Mouse (Mus musculus) myocyte (in vitro differentiated cells): ENCODE results near the gene Krtap9-3. TPM values are rescaled to one million over a fixed set of nuclear protein-coding genes. Genes with fewer than 3 reads are reported as not detected.

ENCODE experiments used
- H3K27me3 ChIP-seq: one replicate; pipeline ENCODE4 v1.6.1; 2011; ENCODE audit not compliant: control insufficient read depth, insufficient read depth, insufficient read length
- H3K36me3 ChIP-seq: one replicate; pipeline ENCODE4 v1.6.1; 2011; ENCODE audit not compliant: control insufficient read depth, insufficient read depth
- H3K4me2 ChIP-seq: one replicate; pipeline ENCODE4 v1.6.1; 2011; ENCODE audit warnings: low read depth, control low read depth
- H3K4me3 ChIP-seq: one replicate; pipeline ENCODE4 v1.5.1; 2011; ENCODE audit warnings: mild to moderate bottlenecking, control low read depth, moderate library complexity
- H3K79me2 ChIP-seq: one replicate; pipeline ENCODE4 v1.6.1; 2011; ENCODE audit not compliant: control insufficient read depth, insufficient read depth
- H3ac ChIP-seq: one replicate; pipeline ENCODE4 v1.6.1; 2011; ENCODE audit not compliant: control insufficient read depth, insufficient read length
- CEBPB ChIP-seq: IDR thresholded peaks from 2 replicates; pipeline ENCODE4 v1.6.1; 2011; ENCODE audit warnings: mild to moderate bottlenecking, moderate library complexity; ENCODE audit not compliant: poor library complexity, insufficient read depth, severe bottlenecking
- E2F4 ChIP-seq: IDR thresholded peaks from one replicate; pipeline ENCODE4 v1.6.1; 2011; ENCODE audit warnings: mild to moderate bottlenecking, control low read depth, moderate library complexity; ENCODE audit not compliant: insufficient read depth
- MAX ChIP-seq: IDR thresholded peaks from one replicate; pipeline ENCODE4 v1.6.1; 2011; ENCODE audit warnings: low read depth, mild to moderate bottlenecking, control low read depth
- MYOD1 ChIP-seq, 3 experiments: IDR thresholded peaks; one replicate each; pipeline ENCODE4 v1.6.1; 2011; ENCODE audit warnings: control low read depth in 2 of 3, low read depth in 2 of 3, mild to moderate bottlenecking in 2 of 3, moderate library complexity in 1 of 3; ENCODE audit not compliant: insufficient read length in 2 of 3, control insufficient read depth in 1 of 3
- MYOG ChIP-seq, 3 experiments: IDR thresholded peaks; one replicate each; pipeline ENCODE4 v1.6.1; 2011; ENCODE audit warnings: control low read depth in 2 of 3, low read depth in 2 of 3, mild to moderate bottlenecking in 2 of 3; ENCODE audit not compliant: insufficient read length in 2 of 3, control insufficient read depth in 1 of 3, insufficient read depth in 1 of 3
- POLR2A ChIP-seq: IDR thresholded peaks from one replicate; pipeline ENCODE4 v1.6.1; 2011; ENCODE audit warnings: low read depth, mild to moderate bottlenecking, control low read depth, moderate library complexity; ENCODE audit not compliant: insufficient read length
- POLR2AphosphoS2 ChIP-seq: IDR thresholded peaks from one replicate; pipeline ENCODE4 v1.6.1; 2011; ENCODE audit warnings: low read depth, control low read depth; ENCODE audit not compliant: insufficient read length
- REST ChIP-seq: IDR thresholded peaks from one replicate; pipeline ENCODE4 v1.6.1; 2011; ENCODE audit warnings: mild to moderate bottlenecking, control low read depth, moderate library complexity; ENCODE audit not compliant: insufficient read depth, insufficient read length
- SRF ChIP-seq: IDR thresholded peaks from one replicate; pipeline ENCODE4 v1.6.1; 2011; ENCODE audit warnings: low read depth; ENCODE audit not compliant: control insufficient read depth, insufficient read length
- TCF12 ChIP-seq: IDR thresholded peaks from one replicate; pipeline ENCODE4 v1.6.1; 2011; ENCODE audit warnings: mild to moderate bottlenecking, control low read depth; ENCODE audit not compliant: poor library complexity, insufficient read depth, severe bottlenecking
- TCF3 ChIP-seq: IDR thresholded peaks from one replicate; pipeline ENCODE4 v1.6.1; 2011; ENCODE audit warnings: low read depth, control low read depth; ENCODE audit not compliant: insufficient read length
- USF1 ChIP-seq: IDR thresholded peaks from one replicate; pipeline ENCODE4 v1.6.1; 2011; ENCODE audit warnings: low read depth, mild to moderate bottlenecking, control low read depth, moderate library complexity
- polyA plus RNA-seq: library from polyadenylated mRNA; unstranded; fragments of >200 nt; fragmentation: generic; extraction: Trizol; gene quantifications from one replicate; pipeline ENCODE4 v1.2.1, GENCODE M21; 2012; ENCODE audit warnings: missing spikeins

Gene Krtap9-3
- polyA plus RNA-seq, 1 experiment: not detected

DNA sequence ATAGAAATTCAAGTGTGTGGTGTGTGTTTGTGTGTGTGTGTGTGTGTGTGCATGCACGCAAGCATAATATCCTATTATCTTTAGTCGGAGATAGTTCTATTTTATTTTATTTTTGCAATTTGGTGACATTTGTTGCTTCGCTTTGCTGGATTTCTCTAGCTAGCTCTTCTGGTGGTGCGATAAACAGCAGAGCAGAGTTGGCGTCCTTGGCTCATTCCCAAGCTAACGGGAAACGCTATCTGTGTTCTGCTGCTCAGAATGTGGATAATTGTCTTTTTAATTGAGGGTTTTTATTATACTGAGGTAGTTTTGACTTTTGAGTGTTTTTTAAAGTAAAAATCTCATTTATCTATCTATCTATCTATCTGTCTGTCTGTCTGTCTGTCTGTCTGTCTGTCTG lies 12.8 kb downstream of the Krtap9-3 start:
- no peaks in the 10 kb centered on the region for H3K79me2 ChIP-seq
- no peaks in the 10 kb centered on the region for H3K36me3 ChIP-seq
- TF ChIP-seq MAX (no peak), POLR2AphosphoS2 (no peak), E2F4 (no peak), TCF12 (no peak), REST (no peak), MYOD1 (IDR thresholded peaks at IDR 0.05; ENCODE audit: control insufficient read depth in 1 of 3, insufficient read length in 2 of 3, low read depth in 2 of 3) (no peak), USF1 (no peak), TCF3 (no peak), CEBPB (no peak), POLR2A (no peak)
- no peak overlapping the region for H3ac ChIP-seq
- H3K4me2 ChIP-seq: no peak overlapping the region
- no peak overlapping the region for H3K4me3 ChIP-seq
- no peaks in the 10 kb centered on the region for H3K27me3 ChIP-seq

- H3K4me2 ChIP-seq: no peak within 1 kb of the TSS
- no peaks in the 10 kb centered on the region for H3K79me2 ChIP-seq
- H3K27me3 ChIP-seq: no peaks in the 10 kb centered on the region
- TF ChIP-seq POLR2AphosphoS2 (no peak), MYOD1 (IDR thresholded peaks at IDR 0.05; ENCODE audit: control insufficient read depth in 1 of 3, insufficient read length in 2 of 3, low read depth in 2 of 3) (peak in 2 of 3 experiments; percentile 23 to 59), MYOG (IDR thresholded peaks at IDR 0.05; ENCODE audit: control insufficient read depth in 1 of 3, insufficient read depth in 1 of 3, insufficient read length in 2 of 3, low read depth in 2 of 3) (peak in 2 of 3 experiments; percentile 19 to 43), TCF3 (peak; percentile 61)
- no peak within 1 kb of the TSS for H3ac ChIP-seq
- H3K36me3 ChIP-seq: no peaks in the 10 kb centered on the region
- no peak within 1 kb of the TSS for H3K4me3 ChIP-seq
Observed at GRCm38 (mm10) chr11:99583245-99583704, 14.6 kb downstream of the Krtap9-3 start, which contains the start of gene Krtap1-4. Gene Krtap1-4, minus strand, starts transcription at chr11:99583654.

- H3K79me2 ChIP-seq: no peaks in the 10 kb centered on the region
- H3K27me3 ChIP-seq: no peaks in the 10 kb centered on the region
- H3K4me2 ChIP-seq: peak overlapping the region; percentile 51
- H3ac ChIP-seq: no peak overlapping the region
- TF ChIP-seq MAX (no peak), USF1 (no peak), CEBPB (no peak), MYOD1 (IDR thresholded peaks at IDR 0.05; ENCODE audit: control insufficient read depth in 1 of 3, insufficient read length in 2 of 3, low read depth in 2 of 3) (no peak), POLR2A (no peak), SRF (no peak), TCF3 (no peak)
- no peaks in the 10 kb centered on the region for H3K36me3 ChIP-seq
- H3K4me3 ChIP-seq: no peak overlapping the region
Observed at GRCm38 (mm10) chr11:99581564-99581963, 16.3 kb downstream of the Krtap9-3 start.

- Histone ChIP-seq H3K36me3 (no peaks in the 10 kb centered on the region), H3ac (no peak overlapping the region), H3K27me3 (no peaks in the 10 kb centered on the region), H3K4me2 (peak overlapping the region; percentile 51), H3K4me3 (no peak overlapping the region), H3K79me2 (no peaks in the 10 kb centered on the region)
- TF ChIP-seq MYOD1 (IDR thresholded peaks at IDR 0.05; ENCODE audit: control insufficient read depth in 1 of 3, insufficient read length in 2 of 3, low read depth in 2 of 3): no peak
- TF ChIP-seq USF1: no peak
- no peak for TF ChIP-seq E2F4
- TF ChIP-seq MYOG (IDR thresholded peaks at IDR 0.05; ENCODE audit: control insufficient read depth in 1 of 3, insufficient read depth in 1 of 3, insufficient read length in 2 of 3, low read depth in 2 of 3): no peak
- TF ChIP-seq POLR2AphosphoS2: no peak
- no peak for TF ChIP-seq TCF12
- TF ChIP-seq POLR2A: no peak
- no peak for TF ChIP-seq REST
- TF ChIP-seq SRF: no peak
- no peak for TF ChIP-seq MAX
- no peak for TF ChIP-seq TCF3
- TF ChIP-seq CEBPB: no peak
Observed at GRCm38 (mm10) chr11:99581051-99581450, 16.9 kb downstream of the Krtap9-3 start.

- Histone ChIP-seq H3ac (no peak within 1 kb of the TSS), H3K4me2 (peak within 1 kb of the TSS; percentile 51), H3K4me3 (no peak within 1 kb of the TSS), H3K79me2 (no peaks in the 10 kb centered on the region), H3K27me3 (no peaks in the 10 kb centered on the region), H3K36me3 (no peaks in the 10 kb centered on the region)
- TF ChIP-seq CEBPB (no peak), MAX (no peak), TCF3 (peak; percentile 98), MYOG (IDR thresholded peaks at IDR 0.05; ENCODE audit: control insufficient read depth in 1 of 3, insufficient read depth in 1 of 3, insufficient read length in 2 of 3, low read depth in 2 of 3) (peak; percentile 96 to 98 (median 98)), E2F4 (no peak), SRF (no peak), MYOD1 (IDR thresholded peaks at IDR 0.05; ENCODE audit: control insufficient read depth in 1 of 3, insufficient read length in 2 of 3, low read depth in 2 of 3) (peak in 2 of 3 experiments; percentile 96 to 98), USF1 (no peak), TCF12 (peak; percentile 98), REST (no peak), POLR2A (no peak), POLR2AphosphoS2 (no peak)
Observed at GRCm38 (mm10) chr11:99580636-99581035, 17.3 kb downstream of the Krtap9-3 start, which contains the start of gene Krtap1-5. Gene Krtap1-5, minus strand, starts transcription at chr11:99581016.
